In the genomic region with DNA sequence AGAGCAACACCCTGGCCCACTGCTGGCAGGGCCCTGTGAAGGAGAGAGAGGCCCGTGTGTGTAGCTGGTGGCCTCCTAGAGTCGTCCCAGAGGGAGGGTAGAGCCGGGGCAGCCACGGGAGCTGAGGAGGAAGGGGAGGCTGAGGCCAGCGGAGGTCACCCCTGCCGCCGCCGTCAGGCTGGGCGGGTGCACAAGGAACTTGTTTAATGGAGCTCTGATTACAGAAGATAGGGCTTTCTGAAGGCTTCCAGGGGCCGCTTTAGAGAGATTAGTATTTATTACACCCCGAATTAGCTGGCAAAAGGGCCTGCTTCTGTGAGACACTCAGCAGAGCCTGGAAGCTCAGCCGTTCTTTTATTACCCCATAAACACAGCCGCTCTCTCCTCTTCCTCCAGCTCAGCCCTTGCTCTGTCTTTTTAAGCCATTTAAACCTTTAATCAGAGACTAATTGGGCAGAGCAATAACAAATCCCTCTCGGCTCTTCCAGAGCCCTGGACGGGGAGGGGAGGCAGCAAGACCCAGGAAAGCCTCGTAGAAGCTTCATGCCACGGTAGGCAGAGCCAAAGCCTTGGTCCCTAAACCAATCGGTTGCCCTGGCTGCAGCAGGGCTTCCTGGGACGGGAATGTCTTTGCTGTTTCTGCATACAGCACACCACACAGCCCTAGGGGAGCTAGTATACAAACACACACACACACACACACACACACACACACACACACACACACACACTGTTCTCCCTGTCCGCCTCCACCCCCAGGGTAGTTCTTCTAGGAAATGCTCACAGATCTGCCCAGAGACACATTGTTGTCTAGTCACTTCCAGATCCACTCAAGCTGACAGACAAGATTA, we compare ENCODE assay signal across 9 mouse cellular contexts.
A peak's percentile ranks its signal among the peaks of the same experiment; 100 is the strongest.
DNase-seq lines count a peak whose midpoint lies in the region; ATAC-seq and TF ChIP-seq lines count a peak whose summit lies in the region.
"Had no signal": no experiment of that assay in that cellular context is flagged by ENCODE, and none has a peak within 500 bp of the region (broad histone marks: within the 10 kb centered on the region; RNA-seq: fewer than 3 reads in every experiment).

No protein-coding gene starts in this region.

- ATAC-seq in lung, embryonic 14.5 days (ENCODE audit: insufficient read depth) = peak; percentile 12; the same call in 1 of the 2 replicates
- 0 out of 2 replicates have a peak, but pooled peaks have one; percentile 27 for ATAC-seq in forebrain, embryonic 12.5 days (ENCODE audit: low FRiP score)
- ATAC-seq: Patski had no signal

- peaks cover 10% of the 10 kb centered on the region for H3K4me1 ChIP-seq in lung, embryonic 14.5 days (ENCODE audit: insufficient read depth)
- peaks cover 16% of the 10 kb centered on the region for H3K4me1 ChIP-seq in forebrain, embryonic 12.5 days

- no peak overlapping the region for H3K4me3 ChIP-seq in lung, embryonic 14.5 days (ENCODE audit: low read depth, low read length)
- H3K4me3 ChIP-seq in forebrain, embryonic 12.5 days (replicated peaks) = no peak overlapping the region

- no peak for TF ChIP-seq CTCF in lung, embryonic 14.5 days (IDR thresholded peaks at IDR 0.05; ENCODE audit: low read depth)

- WGBS in lung, embryonic 14.5 days = 13% methylated on average over 20 of the region's 20 CpGs
- WGBS in forebrain, embryonic 12.5 days = 6% methylated on average over 20 of the region's 20 CpGs

- H3K27ac ChIP-seq in lung, embryonic 14.5 days (ENCODE audit: low read depth) = peak overlapping the region; percentile 43; the same call in 1 of the 2 replicates
- H3K27ac ChIP-seq in forebrain, embryonic 12.5 days = 0 out of 2 replicates have a peak overlapping the region, but pooled peaks have one; percentile 26

- H3K9ac ChIP-seq in lung, embryonic 14.5 days = no peak overlapping the region
- H3K9ac ChIP-seq in forebrain, embryonic 12.5 days = no peak overlapping the region

- H3K27me3 ChIP-seq in lung, embryonic 14.5 days (ENCODE audit: insufficient read depth, low read length) = no peaks in the 10 kb centered on the region
- peaks cover 36% of the 10 kb centered on the region for H3K27me3 ChIP-seq in forebrain, embryonic 12.5 days
- H3K27me3 ChIP-seq: Patski had no signal

- DNase-seq in lung, embryonic 14.5 days = peak; percentile 50
- DNase-seq in lung, postnatal 25 days (ENCODE audit: low spot score) = no peak
- peak; percentile 44 to 63 for DNase-seq in kidney, postnatal 25 days
- DNase-seq in retina, postnatal 7 days (ENCODE audit: low read depth, low spot score) = peak; percentile 66
- DNase-seq in cerebellum, adult 11-12 months = no peak
- no peak for DNase-seq in urinary bladder, postnatal 4 days (ENCODE audit: low spot score in 2 of 2)
- DNase-seq in right cerebral cortex, postnatal 25 days = no peak

- no peak overlapping the region for H3K4me2 ChIP-seq in lung, embryonic 14.5 days
- H3K4me2 ChIP-seq in forebrain, embryonic 12.5 days = 0 out of 2 replicates have a peak overlapping the region, but pooled peaks have one; percentile 8

- H3K9me3 ChIP-seq in lung, embryonic 14.5 days (ENCODE audit: low read depth, low read length) = no peaks in the 10 kb centered on the region
- H3K9me3 ChIP-seq in forebrain, embryonic 12.5 days = peaks cover 5% of the 10 kb centered on the region; the same call in 1 of the 2 replicates

- no peaks in the 10 kb centered on the region for H3K36me3 ChIP-seq in lung, embryonic 14.5 days (ENCODE audit: insufficient read depth)
- no peaks in the 10 kb centered on the region for H3K36me3 ChIP-seq in forebrain, embryonic 12.5 days (replicated peaks)

Comparison
In these comparisons a context has a peak if more than half of its experiments do, and no peak if none do; other contexts are left out.
1. DNase-seq: peak in lung, embryonic 14.5 days (single experiment), kidney, postnatal 25 days (2 of 2) and retina, postnatal 7 days (single experiment); none in lung, postnatal 25 days (single experiment), cerebellum, adult 11-12 months (single experiment), urinary bladder, postnatal 4 days (0 of 2) and right cerebral cortex, postnatal 25 days (single experiment).